Mouse (Mus musculus): ENCODE measurements around the gene Mcl1.

- TF ChIP-seq USF1 (IDR thresholded peaks at IDR 0.05; ENCODE audit: low read depth) = no peak
- no peak for TF ChIP-seq MYOD1 (IDR thresholded peaks at IDR 0.05; ENCODE audit: control insufficient read depth, insufficient read length, low read depth)
- TF ChIP-seq CEBPB (IDR thresholded peaks at IDR 0.05; ENCODE audit: low read depth) = no peak
Measured at GRCm38 (mm10) chr3:95682878-95683277, 24.3 kb downstream of the Mcl1 start.

Measured in C2C12 (cell line).